Mouse (Mus musculus): Measurements from ENCODE around the gene Coro1b. TPM values are rescaled to one million over a fixed set of nuclear protein-coding genes. Genes with fewer than 3 reads are reported as not detected.
A peak's percentile ranks its signal among the peaks of the same experiment; 100 is the strongest.

The Coro1b gene
- total and polyA plus RNA-seq, 3 experiments = 179 to 265 (median 194) TPM

DNA sequence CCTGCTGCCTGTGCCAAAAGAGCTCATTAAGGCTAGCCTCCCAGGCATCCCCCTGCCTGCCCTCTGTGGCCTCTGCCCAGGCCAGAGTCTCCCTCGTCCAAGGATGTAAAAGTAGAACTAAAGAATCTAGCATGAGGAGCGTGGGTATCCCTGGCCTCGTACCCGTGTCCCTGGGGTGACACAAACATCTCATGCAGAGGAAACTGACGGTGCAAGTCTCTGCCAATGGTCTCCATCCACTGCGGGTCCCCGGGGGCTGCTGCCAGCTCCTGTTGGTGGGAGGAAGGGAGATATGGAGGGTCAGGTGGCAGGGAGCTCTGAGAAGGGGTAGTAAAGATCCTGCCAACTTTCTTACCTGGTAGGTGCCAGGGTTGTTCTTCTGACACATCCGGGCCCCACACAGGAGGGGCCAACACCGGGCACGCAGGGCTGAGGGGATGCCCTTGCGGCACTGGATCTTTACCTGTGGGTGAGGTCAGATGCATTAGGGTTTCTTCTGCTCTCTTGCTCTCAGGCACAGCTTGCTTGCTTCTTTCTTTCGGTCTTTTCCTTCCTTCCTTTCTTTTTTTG is 40.7 kb downstream of the Coro1b start:
- Histone ChIP-seq H3K79me2 (replicated peaks; ENCODE audit: control insufficient read depth, extremely low read depth, insufficient read depth, poor library complexity, severe bottlenecking) (peaks cover 41% of the 10 kb centered on the region), H3K4me2 (ENCODE audit: insufficient read depth, low read depth, poor library complexity, severe bottlenecking) (peak overlapping the region; percentile 37), H3K27me3 (replicated peaks) (no peaks in the 10 kb centered on the region), H3K27ac (ENCODE audit: insufficient read depth, low read depth) (peak overlapping the region; percentile 1; the same call in 1 of the 2 replicates), H3K4me1 (ENCODE audit: control insufficient read depth in 1 of 2, insufficient read depth in 2 of 2) (peaks cover 26 to 67% of the 10 kb centered on the region in 2 experiments), H3K9ac (ENCODE audit: insufficient read depth, low read depth) (peak overlapping the region; percentile 34; the same call in 1 of the 2 replicates), H3K9me3 (replicated peaks; ENCODE audit: low read length) (no peaks in the 10 kb centered on the region), H3K36me3 (replicated peaks in 1 of 2; ENCODE audit: control insufficient read depth in 1 of 2, insufficient read depth in 1 of 2, low read length in 1 of 2) (peaks cover 48 to 63% of the 10 kb centered on the region in 2 experiments), H3K4me3 (replicated peaks in 1 of 3; ENCODE audit: low read depth in 2 of 3, low read length in 2 of 3, poor library complexity in 1 of 3) (peak overlapping the region; percentile 20 to 86 (median 33))
- no peak for DNase-seq (ENCODE audit: extremely low read depth)
- in situ Hi-C loops (cut with MboI; ENCODE audit: low pct_ligation_motif_present, low pct_unique_long_range_greater_than_20kb, low sequenced_read_pairs) (no loop called here), dilution Hi-C loops (cut with MboI; ENCODE audit: extremely low pct_ligation_motif_present, extremely low pct_unique_long_range_greater_than_20kb, low sequenced_read_pairs) (no loop called here)
- TF ChIP-seq USF1 (IDR thresholded peaks at IDR 0.05; ENCODE audit: low read depth, low read length) = no peak
- TF ChIP-seq IRF4 (IDR thresholded peaks at IDR 0.05; ENCODE audit: low read depth, low read length) = no peak
- no peak for TF ChIP-seq ZC3H11A (IDR thresholded peaks at IDR 0.05; ENCODE audit: low read depth, low read length)
- no peak for TF ChIP-seq ZMIZ1 (IDR thresholded peaks at IDR 0.05; ENCODE audit: low read depth, low read length)

- Histone ChIP-seq H3K4me3 (replicated peaks in 1 of 3; ENCODE audit: low read depth in 2 of 3, low read length in 2 of 3, poor library complexity in 1 of 3) (peak within 1 kb of the TSS; percentile 86 to 89 (median 87)), H3K27me3 (replicated peaks) (no peaks in the 10 kb centered on the region), H3K9me3 (replicated peaks; ENCODE audit: low read length) (no peaks in the 10 kb centered on the region), H3K36me3 (replicated peaks in 1 of 2; ENCODE audit: control insufficient read depth in 1 of 2, insufficient read depth in 1 of 2, low read length in 1 of 2) (peaks cover 48 to 63% of the 10 kb centered on the region in 2 experiments), H3K27ac (ENCODE audit: insufficient read depth, low read depth) (peak within 1 kb of the TSS; percentile 82), H3K4me1 (ENCODE audit: control insufficient read depth in 1 of 2, insufficient read depth in 2 of 2) (peaks cover 19 to 65% of the 10 kb centered on the region in 2 experiments), H3K79me2 (replicated peaks; ENCODE audit: control insufficient read depth, extremely low read depth, insufficient read depth, poor library complexity, severe bottlenecking) (peaks cover 46% of the 10 kb centered on the region), H3K4me2 (ENCODE audit: insufficient read depth, low read depth, poor library complexity, severe bottlenecking) (peak within 1 kb of the TSS; percentile 70), H3K9ac (ENCODE audit: insufficient read depth, low read depth) (peak within 1 kb of the TSS; percentile 74)
- dilution Hi-C loops (cut with MboI; ENCODE audit: extremely low pct_ligation_motif_present, extremely low pct_unique_long_range_greater_than_20kb, low sequenced_read_pairs) = no loop called here
- peak; percentile 88 for DNase-seq (ENCODE audit: extremely low read depth)
- in situ Hi-C loops (cut with MboI; ENCODE audit: low pct_ligation_motif_present, low pct_unique_long_range_greater_than_20kb, low sequenced_read_pairs) = no loop called here
- TF ChIP-seq CHD2 (IDR thresholded peaks at IDR 0.05; ENCODE audit: low read length) (peak; percentile 64; the same call in 1 of the 2 replicates), RCOR1 (conservative IDR thresholded peaks at IDR 0.05; ENCODE audit: low read depth, low read length) (no peak), USF2 (conservative IDR thresholded peaks at IDR 0.05; ENCODE audit: low read depth, low read length) (no peak), ZKSCAN1 (IDR thresholded peaks at IDR 0.05; ENCODE audit: borderline replicate concordance, low read depth, low read length) (no peak), IRF4 (IDR thresholded peaks at IDR 0.05; ENCODE audit: low read depth, low read length) (peak; percentile 93), NELFE (IDR thresholded peaks at IDR 0.05; ENCODE audit: low read depth, low read length) (no peak), POLR2A (IDR thresholded peaks at IDR 0.05; ENCODE audit: low read depth, low read length) (peak; percentile 63), EP300 (IDR thresholded peaks at IDR 0.05; ENCODE audit: low read length) (peak; percentile 80), PAX5 (IDR thresholded peaks at IDR 0.05; ENCODE audit: low read length) (no peak), BHLHE40 (IDR thresholded peaks at IDR 0.05; ENCODE audit: low read depth, low read length) (peak; percentile 24; the same call in 1 of the 2 replicates), CHD1 (IDR thresholded peaks at IDR 0.05; ENCODE audit: low read depth, low read length) (no peak), MAZ (IDR thresholded peaks at IDR 0.05; ENCODE audit: low read depth, low read length) (peak; percentile 98), MEF2A (IDR thresholded peaks at IDR 0.05; ENCODE audit: borderline replicate concordance, low read depth, low read length) (peak; percentile 69), MAX (IDR thresholded peaks at IDR 0.05; ENCODE audit: low read length) (0 out of 2 replicates have a peak, but pooled peaks have one; percentile 3), HCFC1 (IDR thresholded peaks at IDR 0.05; ENCODE audit: low read depth, low read length) (peak; percentile 30; the same call in 1 of the 2 replicates), KAT2A (IDR thresholded peaks at IDR 0.05; ENCODE audit: insufficient replicate concordance, low read length) (no peak), ZNF384 (IDR thresholded peaks at IDR 0.05; ENCODE audit: low read depth, low read length) (no peak; the same call in 1 of the 2 replicates), SIN3A (IDR thresholded peaks at IDR 0.05; ENCODE audit: low read length) (peak; percentile 80; the same call in 1 of the 2 replicates), MXI1 (IDR thresholded peaks at IDR 0.05; ENCODE audit: low read depth, low read length) (peak; percentile 99), UBTF (IDR thresholded peaks at IDR 0.05; ENCODE audit: low read depth, low read length) (0 out of 2 replicates have a peak, but pooled peaks have one; percentile 23), ELF1 (IDR thresholded peaks at IDR 0.05; ENCODE audit: low read depth, low read length) (peak; percentile 81), RAD21 (IDR thresholded peaks at IDR 0.05; ENCODE audit: low read depth, low read length) (no peak; the same call in 1 of the 2 replicates), ETS1 (conservative IDR thresholded peaks at IDR 0.05; ENCODE audit: low read depth, low read length) (peak; percentile 47; the same call in 1 of the 2 replicates), TCF12 (IDR thresholded peaks at IDR 0.05; ENCODE audit: low read depth, low read length) (peak; percentile 69; the same call in 1 of the 2 replicates), POLR2AphosphoS2 (IDR thresholded peaks at IDR 0.05; ENCODE audit: low read depth, low read length) (no peak), ZMIZ1 (IDR thresholded peaks at IDR 0.05; ENCODE audit: low read depth, low read length) (no peak), MAFK (IDR thresholded peaks at IDR 0.05; ENCODE audit: insufficient replicate concordance, low read length) (no peak)
Observed at GRCm38 (mm10) chr19:4190831-4191334, 42.5 kb downstream of the Coro1b start, which contains the start of gene Tbc1d10c. Tbc1d10c (minus strand) TSS chr19:4191284.
